Mouse (Mus musculus) telencephalon, adult 2 months (tissue): ENCODE data around the gene Snx29.
"Not testable (repeated sequence)": the region's sequence is repeated elsewhere in the genome, so short reads cannot be mapped to it uniquely, and the experiment has no call there.

Source experiments
- DNase-seq: peaks from one replicate; pipeline ENCODE4 v3.0.0-alpha.2; 2011; ENCODE audit warnings: low read depth, low spot score

The Snx29 gene

GRCm38 (mm10) chr16:11359919-11360318 is 37.2 kb downstream of the Snx29 start:
- no peak for DNase-seq

- not testable (repeated sequence) for DNase-seq
These were observed 37.9 kb downstream of the Snx29 start for GRCm38 (mm10) chr16:11360576-11360975.

- no peak for DNase-seq
These were observed 42.9 kb downstream of the Snx29 start for GRCm38 (mm10) chr16:11365626-11366025.

- DNase-seq = no peak
These were observed 44.1 kb downstream of the Snx29 start for GRCm38 (mm10) chr16:11366851-11367250.

GRCm38 (mm10) chr16:11368412-11368811 is 45.7 kb downstream of the Snx29 start:
- DNase-seq = no peak

GRCm38 (mm10) chr16:11369162-11369561 is 46.5 kb downstream of the Snx29 start:
- no peak for DNase-seq

GRCm38 (mm10) chr16:11369642-11370041 is 46.9 kb downstream of the Snx29 start:
- no peak for DNase-seq

- DNase-seq = no peak
These were observed 47.4 kb downstream of the Snx29 start for GRCm38 (mm10) chr16:11370132-11370544.

- no peak for DNase-seq
These were observed 56.6 kb downstream of the Snx29 start for GRCm38 (mm10) chr16:11379264-11379663.

GRCm38 (mm10) chr16:11380038-11380437 is 57.3 kb downstream of the Snx29 start:
- no peak for DNase-seq

GRCm38 (mm10) chr16:11380871-11381270 is 58.2 kb downstream of the Snx29 start:
- DNase-seq = no peak

GRCm38 (mm10) chr16:11384361-11384760 is 61.7 kb downstream of the Snx29 start:
- DNase-seq = no peak

- no peak for DNase-seq
These were observed 62.4 kb downstream of the Snx29 start for GRCm38 (mm10) chr16:11385150-11385549.

- no peak for DNase-seq
These were observed 63.1 kb downstream of the Snx29 start for GRCm38 (mm10) chr16:11385798-11386197.

GRCm38 (mm10) chr16:11386221-11386620 is 63.5 kb downstream of the Snx29 start:
- DNase-seq = no peak

GRCm38 (mm10) chr16:11388085-11388484 is 65.4 kb downstream of the Snx29 start:
- DNase-seq = no peak

GRCm38 (mm10) chr16:11389324-11389723 is 66.6 kb downstream of the Snx29 start:
- DNase-seq = no peak

- no peak for DNase-seq
These were observed 73.9 kb downstream of the Snx29 start for GRCm38 (mm10) chr16:11396570-11396969.

- DNase-seq = no peak
These were observed 76.7 kb downstream of the Snx29 start for GRCm38 (mm10) chr16:11399386-11399785.

GRCm38 (mm10) chr16:11399845-11400565 is 77.3 kb downstream of the Snx29 start:
- DNase-seq = no peak

- no peak for DNase-seq
These were observed 78.2 kb downstream of the Snx29 start for GRCm38 (mm10) chr16:11400936-11401335.

GRCm38 (mm10) chr16:11405193-11405592 is 82.5 kb downstream of the Snx29 start:
- no peak for DNase-seq

GRCm38 (mm10) chr16:11406201-11406600 is 83.5 kb downstream of the Snx29 start:
- DNase-seq = no peak

- no peak for DNase-seq
These were observed 83.9 kb downstream of the Snx29 start for GRCm38 (mm10) chr16:11406622-11407021.
